Mouse (Mus musculus) MEL (cell line): Measurements from ENCODE around the gene Dnajc25. TPM values are rescaled to one million over a fixed set of nuclear protein-coding genes. Genes with fewer than 3 reads are reported as not detected.

ENCODE experiments used
- DNase-seq: peaks from one replicate; pipeline ENCODE4 v3.0.0; 2011; ENCODE audit warnings: low read depth, low spot score
- H3K27ac ChIP-seq: 2 replicates; pipeline ENCODE4 v1.5.1; 2012; ENCODE audit warnings: low read depth, mild to moderate bottlenecking, control low read depth, low read length, moderate library complexity; ENCODE audit not compliant: control insufficient read depth
- H3K27me3 ChIP-seq, 2 experiments: fragments of 150-350 bp in 1 of 2; sonication (generic) in 1 of 2; 2 replicates each; pipeline ENCODE4 v1.6.1; 2012; ENCODE audit warnings: low read length in 2 of 2, mild to moderate bottlenecking in 2 of 2, improper control_type of control experiment in 1 of 2, moderate library complexity in 1 of 2; ENCODE audit not compliant: insufficient read depth in 2 of 2, control insufficient read depth in 1 of 2
- H3K36me3 ChIP-seq, 2 experiments: 2 replicates each; pipeline ENCODE4 v1.6.1; 2012 to 2014; ENCODE audit warnings: low read length in 2 of 2, improper control_type of control experiment in 1 of 2, inconsistent platforms in 1 of 2, mild to moderate bottlenecking in 1 of 2; ENCODE audit not compliant: insufficient read depth in 2 of 2, control insufficient read depth in 1 of 2
- H3K4me1 ChIP-seq, 2 experiments: fragments of 150-350 bp in 1 of 2; sonication (generic) in 1 of 2; 2 replicates each; pipeline ENCODE4 v1.6.1; 2012; ENCODE audit warnings: low read length in 2 of 2, improper control_type of control experiment in 1 of 2, mild to moderate bottlenecking in 1 of 2; ENCODE audit not compliant: insufficient read depth in 2 of 2, control insufficient read depth in 1 of 2
- H3K4me3 ChIP-seq, 2 experiments: fragments of 150-350 bp in 1 of 2; sonication (generic) in 1 of 2; 2 replicates each; pipeline ENCODE4 v1.5.1; 2012; ENCODE audit warnings: low read depth in 2 of 2, low read length in 2 of 2, mild to moderate bottlenecking in 2 of 2, moderate library complexity in 2 of 2, control low read depth in 1 of 2, improper control_type of control experiment in 1 of 2; ENCODE audit not compliant: control insufficient read depth in 1 of 2, insufficient read depth in 1 of 2
- H3K79me2 ChIP-seq: 2 replicates; pipeline ENCODE4 v1.6.1; 2012; ENCODE audit warnings: mild to moderate bottlenecking, low read length, moderate library complexity; ENCODE audit not compliant: control insufficient read depth, poor library complexity, insufficient read depth
- H3K9ac ChIP-seq: 2 replicates; pipeline ENCODE4 v1.6.1; 2012; ENCODE audit warnings: low read depth, mild to moderate bottlenecking, control low read depth, low read length, moderate library complexity; ENCODE audit not compliant: control insufficient read depth, poor library complexity, severe bottlenecking
- H3K9me3 ChIP-seq: fragments of 150-350 bp; sonication (generic); replicated peaks from 2 replicates; pipeline ENCODE4 v1.6.1; 2012; ENCODE audit warnings: mild to moderate bottlenecking, low read length, improper control_type of control experiment, moderate library complexity; ENCODE audit not compliant: insufficient read depth
- BHLHE40 ChIP-seq: IDR thresholded peaks from 2 replicates; pipeline ENCODE4 v1.6.1; 2012; ENCODE audit warnings: low read depth, mild to moderate bottlenecking, inconsistent platforms, low read length, improper control_type of control experiment, borderline replicate concordance
- CHD1 ChIP-seq: IDR thresholded peaks from 2 replicates; pipeline ENCODE4 v1.6.1; 2012; ENCODE audit warnings: low read depth, mild to moderate bottlenecking, inconsistent platforms, low read length, improper control_type of control experiment
- E2F4 ChIP-seq: IDR thresholded peaks from 2 replicates; pipeline ENCODE4 v1.6.1; 2011; ENCODE audit warnings: low read depth, low read length, improper control_type of control experiment, borderline replicate concordance
- ELF1 ChIP-seq: IDR thresholded peaks from 2 replicates; pipeline ENCODE4 v1.6.1; 2014; ENCODE audit warnings: low read depth, mild to moderate bottlenecking, inconsistent platforms, low read length, improper control_type of control experiment, moderate library complexity
- EP300 ChIP-seq, 2 experiments: IDR thresholded peaks; 2 replicates each; pipeline ENCODE4 v1.6.1; 2011; ENCODE audit warnings: improper control_type of control experiment in 2 of 2, low read length in 2 of 2, low read depth in 1 of 2, mild to moderate bottlenecking in 1 of 2
- ETS1 ChIP-seq: IDR thresholded peaks from 2 replicates; pipeline ENCODE4 v1.6.1; 2012; ENCODE audit warnings: low read depth, mild to moderate bottlenecking, inconsistent platforms, low read length, improper control_type of control experiment, moderate library complexity
- GATA1 ChIP-seq: IDR thresholded peaks from 2 replicates; pipeline ENCODE4 v1.6.1; 2011; ENCODE audit warnings: low read depth, low read length, improper control_type of control experiment
- HCFC1 ChIP-seq: IDR thresholded peaks from 2 replicates; pipeline ENCODE4 v1.6.1; 2012; ENCODE audit warnings: low read depth, mild to moderate bottlenecking, inconsistent platforms, low read length, improper control_type of control experiment, moderate library complexity
- JUND ChIP-seq: IDR thresholded peaks from 2 replicates; pipeline ENCODE4 v1.6.1; 2011; ENCODE audit warnings: low read depth, mild to moderate bottlenecking, improper control_type of control experiment, low read length
- MAFK ChIP-seq: IDR thresholded peaks from 2 replicates; pipeline ENCODE4 v1.6.1; 2011; ENCODE audit warnings: low read depth, mild to moderate bottlenecking, low read length, improper control_type of control experiment, borderline replicate concordance
- MAZ ChIP-seq: IDR thresholded peaks from 2 replicates; pipeline ENCODE4 v1.6.1; 2012; ENCODE audit warnings: low read depth, mild to moderate bottlenecking, inconsistent platforms, low read length, improper control_type of control experiment
- MEF2A ChIP-seq: IDR thresholded peaks from 2 replicates; pipeline ENCODE4 v1.6.1; 2014; ENCODE audit warnings: low read depth, mild to moderate bottlenecking, inconsistent platforms, low read length, improper control_type of control experiment; ENCODE audit not compliant: poor library complexity, insufficient replicate concordance, severe bottlenecking; ENCODE audit errors: extremely low read depth
- MYB ChIP-seq: IDR thresholded peaks from 2 replicates; pipeline ENCODE4 v1.6.1; 2011; ENCODE audit warnings: mild to moderate bottlenecking, low read depth, low read length, improper control_type of control experiment
- POLR2AphosphoS2 ChIP-seq: IDR thresholded peaks from 2 replicates; pipeline ENCODE4 v1.6.1; 2011; ENCODE audit warnings: low read length, improper control_type of control experiment
- RCOR1 ChIP-seq: IDR thresholded peaks from 2 replicates; pipeline ENCODE4 v1.6.1; 2012; ENCODE audit warnings: low read depth, mild to moderate bottlenecking, inconsistent platforms, low read length, improper control_type of control experiment
- TBP ChIP-seq: IDR thresholded peaks from 2 replicates; pipeline ENCODE4 v1.8.0; 2011; ENCODE audit warnings: low read depth, low read length, improper control_type of control experiment
- TCF12 ChIP-seq: IDR thresholded peaks from 2 replicates; pipeline ENCODE4 v1.6.1; 2014; ENCODE audit warnings: low read depth, mild to moderate bottlenecking, inconsistent platforms, low read length, improper control_type of control experiment, moderate library complexity
- USF1 ChIP-seq: IDR thresholded peaks from 2 replicates; pipeline ENCODE4 v1.6.1; 2014; ENCODE audit warnings: low read depth, mild to moderate bottlenecking, inconsistent platforms, low read length, improper control_type of control experiment, moderate library complexity
- ZKSCAN1 ChIP-seq: IDR thresholded peaks from 2 replicates; pipeline ENCODE4 v1.6.1; 2012; ENCODE audit warnings: low read depth, mild to moderate bottlenecking, inconsistent platforms, low read length, improper control_type of control experiment, moderate library complexity
- ZMIZ1 ChIP-seq: IDR thresholded peaks from 2 replicates; pipeline ENCODE4 v1.6.1; 2012; ENCODE audit warnings: low read depth, mild to moderate bottlenecking, inconsistent platforms, low read length, improper control_type of control experiment, moderate library complexity
- polyA plus RNA-seq, 2 experiments: library from polyadenylated mRNA; stranded (reverse) in 1 of 2; unstranded in 1 of 2; fragments of >175 nt in 1 of 2; fragments of >200 nt in 1 of 2; gene quantifications; 2 replicates each; pipeline versions ENCODE4 v1.2.1 to v1.2.4; 2012; ENCODE audit warnings: low replicate concordance in 2 of 2, low read depth in 1 of 2; ENCODE audit not compliant: insufficient read length in 2 of 2, insufficient read depth in 1 of 2, missing spikeins in 1 of 2
- total RNA-seq: library from RNA; depleted of rRNA; stranded (reverse); fragments of 300-350 nt; gene quantifications from 2 replicates; pipeline ENCODE4 v1.2.3, GENCODE M21; 2012

The Dnajc25 gene
- total and polyA plus RNA-seq, 3 experiments = 6.6 to 11.8 TPM; not detected in 1

GRCm38 (mm10) chr4:59009696-59010095 is 14.8 kb downstream of the Dnajc25 start:
- Histone ChIP-seq H3K36me3 (peaks cover 5 to 36% of the 10 kb centered on the region in 2 experiments), H3K79me2 (peaks cover 54% of the 10 kb centered on the region), H3K9me3 (no peaks in the 10 kb centered on the region), H3K4me1 (peaks cover 20 to 28% of the 10 kb centered on the region in 2 experiments), H3K27ac (no peak overlapping the region), H3K9ac (no peak overlapping the region), H3K4me3 (peak overlapping the region in 1 of 2 experiments; percentile 8; a peak in 1 of 4 replicates), H3K27me3 (no peaks in the 10 kb centered on the region)
- peak; percentile 67 for DNase-seq
- TF ChIP-seq ZMIZ1 (no peak), E2F4 (no peak)

GRCm38 (mm10) chr4:59011446-59011845 is 16.6 kb downstream of the Dnajc25 start:
- Histone ChIP-seq H3K4me1 (peaks cover 22 to 23% of the 10 kb centered on the region in 2 experiments), H3K36me3 (peaks cover 10 to 25% of the 10 kb centered on the region in 2 experiments), H3K4me3 (no peak overlapping the region), H3K9me3 (no peaks in the 10 kb centered on the region), H3K27ac (no peak overlapping the region), H3K27me3 (no peaks in the 10 kb centered on the region), H3K79me2 (peaks cover 39% of the 10 kb centered on the region), H3K9ac (no peak overlapping the region)
- DNase-seq = peak; percentile 48
- TF ChIP-seq GATA1 = peak; percentile 76
- TF ChIP-seq EP300 (IDR thresholded peaks at IDR 0.05; ENCODE audit: low read depth in 1 of 2, low read length in 2 of 2) = peak; percentile 7 to 53; a peak in 1 of 4 replicates
- no peak for TF ChIP-seq CHD1
- no peak for TF ChIP-seq ZKSCAN1

GRCm38 (mm10) chr4:59015181-59015580 is 20.3 kb downstream of the Dnajc25 start:
- H3K4me1 ChIP-seq = peaks cover 12 to 16% of the 10 kb centered on the region in 2 experiments
- TF ChIP-seq BHLHE40 (no peak), ELF1 (no peak), TBP (no peak), TCF12 (no peak), ETS1 (no peak), MAZ (no peak), ZMIZ1 (no peak), USF1 (no peak), ZKSCAN1 (no peak), GATA1 (no peak), RCOR1 (no peak), MYB (no peak), HCFC1 (no peak), CHD1 (no peak), JUND (no peak), MEF2A (no peak), POLR2AphosphoS2 (no peak), MAFK (no peak), EP300 (IDR thresholded peaks at IDR 0.05; ENCODE audit: low read depth in 1 of 2, low read length in 2 of 2) (no peak)
- no peaks in the 10 kb centered on the region for H3K9me3 ChIP-seq
- peaks cover 14 to 19% of the 10 kb centered on the region in 2 experiments for H3K36me3 ChIP-seq
- no peak for DNase-seq
- H3K4me3 ChIP-seq = no peak overlapping the region
- H3K79me2 ChIP-seq = peaks cover 18% of the 10 kb centered on the region
- no peaks in the 10 kb centered on the region for H3K27me3 ChIP-seq
- no peak overlapping the region for H3K27ac ChIP-seq
- H3K9ac ChIP-seq = no peak overlapping the region
